Mouse (Mus musculus): ENCODE measurements at regions not wholly inside any gene's neighbourhood (a gene's known extent, or its start where the extent isn't known, plus 50 kb on each side); places are given as distances from the start of the nearest gene placed in this dataset.

DNA sequence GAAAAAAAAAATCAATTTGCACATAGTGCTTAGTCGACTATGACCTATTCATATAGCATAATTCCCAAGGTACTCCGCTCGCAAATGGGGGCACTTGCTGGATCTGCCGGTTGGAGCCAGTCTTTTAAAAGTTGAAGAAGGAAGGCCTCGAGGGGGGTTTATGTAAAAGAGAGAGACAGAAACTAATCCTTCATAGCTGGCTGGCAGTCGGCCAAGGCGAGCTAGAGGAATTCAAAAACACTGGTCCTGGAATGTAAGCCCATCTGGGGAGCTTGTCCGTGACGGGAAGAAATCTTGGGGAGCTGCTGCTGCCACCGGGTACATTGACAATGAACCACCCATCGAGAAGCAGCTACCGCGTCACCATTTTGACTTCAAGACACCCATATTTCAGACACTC is 108.3 kb upstream of the Fat1 start:
- Histone ChIP-seq H3K36me3 (replicated peaks; ENCODE audit: control insufficient read depth, insufficient read depth, low read depth) (no peaks in the 10 kb centered on the region), H3K4me2 (ENCODE audit: low read depth) (no peak overlapping the region), H3K4me1 (replicated peaks; ENCODE audit: control insufficient read depth in 2 of 2, insufficient read depth in 2 of 2, low read length in 1 of 2) (no peaks in the 10 kb centered on the region), H3K27me3 (ENCODE audit: control insufficient read depth, insufficient read depth, low read length) (no peaks in the 10 kb centered on the region), H3K9me3 (ENCODE audit: control insufficient read depth, low read length) (no peaks in the 10 kb centered on the region), H3K27ac (no peak overlapping the region), H3K4me3 (ENCODE audit: insufficient read depth in 1 of 2, low read depth in 2 of 2, low read length in 2 of 2) (no peak overlapping the region), H3K9ac (replicated peaks) (no peak overlapping the region)
- DNase-seq (ENCODE audit: low read depth in 3 of 3, low spot score in 3 of 3) (no peak), ATAC-seq (ENCODE audit: insufficient read depth) (no peak)
- WGBS (ENCODE audit: insufficient replicate concordance), result 58% methylated on average over 13 of the region's 13 CpGs
- TF ChIP-seq CTCF (IDR thresholded peaks at IDR 0.05; ENCODE audit: low read depth), result no peak
- no peak for TF ChIP-seq EP300 (IDR thresholded peaks at IDR 0.05; ENCODE audit: low read depth)

DNA sequence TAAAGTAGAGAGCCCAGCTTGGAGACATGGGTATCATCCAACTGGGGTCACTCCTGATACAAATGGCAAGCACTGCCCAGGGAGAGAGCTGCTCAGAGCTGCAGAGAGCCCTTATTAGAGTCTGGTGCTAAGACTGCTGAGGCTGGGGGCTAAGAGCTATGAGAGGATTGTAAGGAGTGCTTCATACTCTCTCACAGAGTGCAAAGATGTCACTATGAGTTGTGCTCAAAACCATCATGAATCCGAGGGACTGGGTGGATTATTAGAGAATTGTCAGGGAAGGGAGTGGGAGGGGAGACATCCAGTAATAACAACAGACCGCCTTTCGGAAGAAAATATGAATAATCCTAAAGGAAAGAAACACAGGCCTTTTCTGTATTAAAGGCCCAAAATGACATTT is 107.2 kb upstream of the Fat1 start:
- no peaks in the 10 kb centered on the region for H3K9me3 ChIP-seq (ENCODE audit: control insufficient read depth, low read length)
- no peak for ATAC-seq (ENCODE audit: insufficient read depth)

DNA sequence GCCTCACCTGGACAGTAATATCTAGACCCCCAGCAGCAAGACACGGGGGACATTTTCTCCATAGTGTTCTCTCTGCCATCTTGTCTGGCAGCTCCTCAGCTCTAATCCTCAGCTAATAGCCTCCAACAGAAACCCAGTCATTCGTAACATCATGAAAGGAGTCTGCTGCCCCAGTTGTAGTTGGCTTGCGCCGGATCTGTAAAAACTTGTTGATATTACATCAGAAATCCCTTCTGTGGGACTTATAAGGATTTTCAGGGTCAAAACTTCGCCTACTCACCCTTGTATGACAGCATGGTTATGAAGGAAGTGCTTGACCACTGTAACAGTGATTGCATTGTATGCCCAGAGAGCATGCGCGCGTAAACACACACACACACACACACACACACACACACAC is 96.8 kb upstream of the Fat1 start:
- 77% methylated on average over 8 of the region's 8 CpGs for WGBS (ENCODE audit: insufficient replicate concordance)
- Histone ChIP-seq H3K27me3 (ENCODE audit: control insufficient read depth, insufficient read depth, low read length) (no peaks in the 10 kb centered on the region), H3K4me3 (ENCODE audit: insufficient read depth in 1 of 2, low read depth in 2 of 2, low read length in 2 of 2) (no peak overlapping the region), H3K9me3 (ENCODE audit: control insufficient read depth, low read length) (no peaks in the 10 kb centered on the region), H3K4me1 (replicated peaks; ENCODE audit: control insufficient read depth in 2 of 2, insufficient read depth in 2 of 2, low read length in 1 of 2) (no peaks in the 10 kb centered on the region), H3K36me3 (replicated peaks; ENCODE audit: control insufficient read depth, insufficient read depth, low read depth) (no peaks in the 10 kb centered on the region), H3K27ac (no peak overlapping the region), H3K9ac (replicated peaks) (no peak overlapping the region), H3K4me2 (ENCODE audit: low read depth) (no peak overlapping the region)
- no peak for DNase-seq (ENCODE audit: low read depth in 3 of 3, low spot score in 3 of 3)
- no peak for ATAC-seq (ENCODE audit: insufficient read depth)
- no peak for TF ChIP-seq CTCF (IDR thresholded peaks at IDR 0.05; ENCODE audit: low read depth)
- TF ChIP-seq EP300 (IDR thresholded peaks at IDR 0.05; ENCODE audit: low read depth), result no peak

More for the DNA sequence above, 107.2 kb upstream of the Fat1 start:
- Histone ChIP-seq H3K27me3 (ENCODE audit: control insufficient read depth, insufficient read depth, low read length) (no peaks in the 10 kb centered on the region), H3K27ac (no peak overlapping the region), H3K4me1 (replicated peaks; ENCODE audit: control insufficient read depth in 2 of 2, insufficient read depth in 2 of 2, low read length in 1 of 2) (no peaks in the 10 kb centered on the region), H3K4me2 (ENCODE audit: low read depth) (no peak overlapping the region), H3K4me3 (ENCODE audit: insufficient read depth in 1 of 2, low read depth in 2 of 2, low read length in 2 of 2) (no peak overlapping the region), H3K9ac (replicated peaks) (no peak overlapping the region), H3K36me3 (replicated peaks; ENCODE audit: control insufficient read depth, insufficient read depth, low read depth) (no peaks in the 10 kb centered on the region)
- 73% methylated on average over 3 of the region's 3 CpGs for WGBS (ENCODE audit: insufficient replicate concordance)
- no peak for TF ChIP-seq CTCF (IDR thresholded peaks at IDR 0.05; ENCODE audit: low read depth)
- TF ChIP-seq EP300 (IDR thresholded peaks at IDR 0.05; ENCODE audit: low read depth), result no peak
- DNase-seq (ENCODE audit: low read depth in 3 of 3, low spot score in 3 of 3), result no peak

DNA sequence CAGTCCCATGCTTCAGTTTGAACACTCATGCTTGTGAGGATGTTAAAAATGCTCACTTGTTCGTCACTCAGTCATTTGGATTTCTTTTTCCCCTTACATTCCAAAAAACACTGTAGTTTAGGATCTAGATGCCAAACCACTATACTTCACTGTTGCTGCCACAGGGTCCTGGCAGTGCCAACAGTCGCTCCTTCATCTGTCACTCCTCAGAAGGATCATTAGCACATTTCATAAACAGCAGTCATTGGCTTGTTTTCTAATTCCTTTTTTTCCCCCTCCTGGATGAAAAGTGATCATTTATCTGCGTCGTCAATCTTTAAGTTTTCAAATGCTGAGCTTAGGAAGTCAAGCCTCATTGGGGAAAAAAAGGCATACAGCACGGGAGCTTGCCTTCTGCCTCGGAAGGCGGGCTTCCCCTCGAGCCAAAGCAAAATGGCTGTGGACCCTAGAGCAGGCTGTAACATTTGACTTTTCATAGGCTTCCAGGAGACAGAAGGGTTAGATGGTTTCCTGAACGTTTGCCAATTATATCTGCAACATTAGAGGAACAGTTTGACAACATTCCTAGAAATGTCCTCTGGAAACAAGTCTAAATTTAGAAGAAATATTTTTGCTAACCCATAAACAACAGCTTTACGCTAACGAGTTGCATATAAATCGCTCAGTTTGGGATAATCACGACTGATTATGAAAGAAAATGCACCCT is 95.6 kb upstream of the Fat1 start:
- no peaks in the 10 kb centered on the region for H3K36me3 ChIP-seq (replicated peaks; ENCODE audit: control insufficient read depth, insufficient read depth, low read depth)
- no peaks in the 10 kb centered on the region for H3K27me3 ChIP-seq (ENCODE audit: control insufficient read depth, insufficient read depth, low read length)
- no peak for TF ChIP-seq EP300 (IDR thresholded peaks at IDR 0.05; ENCODE audit: low read depth)
- TF ChIP-seq CTCF (IDR thresholded peaks at IDR 0.05; ENCODE audit: low read depth), result no peak
- H3K4me1 ChIP-seq (replicated peaks; ENCODE audit: control insufficient read depth in 2 of 2, insufficient read depth in 2 of 2, low read length in 1 of 2), result no peaks in the 10 kb centered on the region
- no peak for ATAC-seq (ENCODE audit: insufficient read depth)
- no peak overlapping the region for H3K4me2 ChIP-seq (ENCODE audit: low read depth)
- H3K9ac ChIP-seq (replicated peaks), result no peak overlapping the region
- H3K4me3 ChIP-seq (ENCODE audit: insufficient read depth in 1 of 2, low read depth in 2 of 2, low read length in 2 of 2), result no peak overlapping the region
- WGBS (ENCODE audit: insufficient replicate concordance), result 63% methylated on average over 13 of the region's 13 CpGs
- DNase-seq (ENCODE audit: low read depth in 3 of 3, low spot score in 3 of 3), result no peak
- no peaks in the 10 kb centered on the region for H3K9me3 ChIP-seq (ENCODE audit: control insufficient read depth, low read length)
- no peak overlapping the region for H3K27ac ChIP-seq

DNA sequence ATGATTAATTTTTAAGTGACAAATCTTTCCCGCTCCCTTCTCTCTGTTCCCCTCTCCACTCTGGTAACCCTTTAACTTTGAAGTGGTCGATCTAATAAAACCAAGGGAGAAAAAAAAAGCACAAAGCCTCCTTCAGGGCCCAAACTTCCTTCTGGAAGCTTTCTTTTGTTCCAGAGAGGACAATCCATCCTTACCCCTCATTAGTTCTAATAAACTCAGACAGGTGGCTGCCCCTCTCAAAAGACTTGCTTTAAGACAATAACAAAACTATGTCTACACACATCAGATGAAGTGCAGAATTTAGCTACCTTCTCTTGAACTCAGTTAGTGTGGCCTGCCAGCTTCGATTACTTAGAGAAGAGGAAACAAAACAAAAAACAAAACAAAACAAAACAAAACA is 94.6 kb upstream of the Fat1 start:
- H3K27ac ChIP-seq, result no peak overlapping the region
- no peaks in the 10 kb centered on the region for H3K4me1 ChIP-seq (replicated peaks; ENCODE audit: control insufficient read depth in 2 of 2, insufficient read depth in 2 of 2, low read length in 1 of 2)
- ATAC-seq (ENCODE audit: insufficient read depth) (no peak), DNase-seq (ENCODE audit: low read depth in 3 of 3, low spot score in 3 of 3) (no peak)
- H3K4me3 ChIP-seq (ENCODE audit: insufficient read depth in 1 of 2, low read depth in 2 of 2, low read length in 2 of 2), result no peak overlapping the region
- no peaks in the 10 kb centered on the region for H3K9me3 ChIP-seq (ENCODE audit: control insufficient read depth, low read length)
- no peak overlapping the region for H3K9ac ChIP-seq (replicated peaks)
- H3K36me3 ChIP-seq (replicated peaks; ENCODE audit: control insufficient read depth, insufficient read depth, low read depth), result no peaks in the 10 kb centered on the region
- no peak overlapping the region for H3K4me2 ChIP-seq (ENCODE audit: low read depth)
- WGBS (ENCODE audit: insufficient replicate concordance), result 51% methylated on average over 3 of the region's 3 CpGs
- no peak for TF ChIP-seq EP300 (IDR thresholded peaks at IDR 0.05; ENCODE audit: low read depth)
- no peak for TF ChIP-seq CTCF (IDR thresholded peaks at IDR 0.05; ENCODE audit: low read depth)
- H3K27me3 ChIP-seq (ENCODE audit: control insufficient read depth, insufficient read depth, low read length), result no peaks in the 10 kb centered on the region

Measured in liver, embryonic 14.5 days (tissue).